Mouse (Mus musculus) heart, adult 18-20 months (tissue): ENCODE results near the gene Mau2. TPM values are rescaled to one million over a fixed set of nuclear protein-coding genes. Genes with fewer than 3 reads are reported as not detected.
"Not testable (repeated sequence)": the region's sequence is repeated elsewhere in the genome, so short reads cannot be mapped to it uniquely, and the experiment has no call there.

Experiments used
- DNase-seq, 2 experiments: peaks; one replicate each; pipeline ENCODE4 v3.0.0; 2021 to 2022; ENCODE audit warnings: mixed read lengths in 1 of 2
- total RNA-seq, 2 experiments: library from RNA; stranded (reverse); gene quantifications; 2 replicates each; pipeline ENCODE4 v1.2.3; 2021

Mau2 gene
- total RNA-seq, 2 experiments from 2014 or later, result 30.7 to 32.2 TPM

DNA sequence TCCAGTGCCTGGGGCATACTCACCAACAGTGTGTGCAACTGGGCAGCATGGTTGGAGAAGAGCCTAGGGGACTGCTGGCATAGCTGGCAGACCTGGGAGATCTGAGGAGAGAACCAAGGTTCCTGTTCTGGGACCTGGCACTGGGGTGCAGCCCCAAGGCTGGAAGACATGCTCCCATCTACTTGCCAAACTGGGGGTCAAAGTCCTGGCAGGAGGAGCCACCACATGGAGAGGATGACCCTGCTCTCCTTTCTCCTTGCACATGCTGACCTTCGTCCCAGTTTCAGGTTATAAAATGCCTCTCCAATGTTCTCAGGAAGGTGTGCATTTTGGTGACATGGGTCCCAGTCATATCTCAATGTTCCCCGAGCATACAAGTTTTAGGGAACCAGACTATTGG is 16.4 kb downstream of the Mau2 start:
- no peak for DNase-seq

DNA sequence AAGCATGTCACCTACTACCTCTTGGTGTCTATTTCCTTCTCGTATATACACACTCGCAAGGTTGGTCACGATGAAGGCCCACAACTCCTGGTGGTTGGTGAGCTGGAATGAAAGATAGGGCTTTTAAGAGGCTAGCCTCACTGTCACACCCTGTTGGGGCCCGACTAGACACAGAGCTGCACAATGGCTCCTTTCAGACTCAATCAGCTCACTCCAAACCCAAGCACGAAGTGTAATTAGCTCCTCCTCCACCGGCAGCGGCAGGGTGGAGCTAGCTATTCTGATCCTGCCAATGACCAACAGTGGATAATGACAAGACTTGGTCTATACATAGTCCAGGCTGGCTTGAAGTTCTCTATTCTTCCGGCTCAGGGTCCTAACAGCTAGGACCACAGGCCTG is 18.9 kb downstream of the Mau2 start:
- DNase-seq, result no peak

DNA sequence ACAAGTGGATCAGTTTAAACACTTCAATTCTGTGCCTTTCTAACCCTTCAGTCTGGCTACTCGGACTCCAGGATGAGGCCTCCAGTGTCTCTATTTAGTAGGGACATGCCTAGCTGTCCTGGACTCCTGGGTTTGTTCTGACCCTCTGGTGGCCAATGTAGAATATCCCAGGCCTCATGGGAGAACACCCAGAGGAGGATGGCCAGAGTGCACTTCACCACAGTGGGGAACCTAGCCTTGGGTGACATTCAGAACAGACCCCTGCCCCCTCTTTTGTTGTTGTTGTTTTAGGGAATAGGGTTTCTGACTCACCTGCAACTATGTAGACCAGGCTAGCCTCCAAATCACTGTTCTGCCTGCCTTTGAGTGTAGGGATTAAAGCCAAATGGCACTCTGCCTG is 27.5 kb downstream of the Mau2 start:
- DNase-seq, result no peak

DNA sequence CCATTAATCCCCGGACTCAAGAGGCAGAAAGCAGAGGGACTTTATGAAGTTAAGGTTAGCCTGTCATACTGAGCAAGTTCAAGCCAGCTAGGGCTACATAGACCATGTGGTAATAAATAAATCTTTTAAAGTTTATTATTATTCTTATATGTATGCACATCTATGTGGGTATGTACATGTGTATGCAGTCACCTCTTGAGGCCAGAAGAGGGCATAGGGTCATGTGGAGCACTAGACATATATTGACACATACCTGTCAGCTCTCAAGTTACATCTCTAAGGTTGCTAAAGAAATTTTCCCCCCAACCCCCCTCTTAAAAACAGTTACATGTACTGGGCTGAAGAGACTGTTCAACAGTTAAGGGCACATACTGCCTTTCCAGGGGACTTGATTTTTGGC is 29.8 kb downstream of the Mau2 start:
- DNase-seq, result no peak

DNA sequence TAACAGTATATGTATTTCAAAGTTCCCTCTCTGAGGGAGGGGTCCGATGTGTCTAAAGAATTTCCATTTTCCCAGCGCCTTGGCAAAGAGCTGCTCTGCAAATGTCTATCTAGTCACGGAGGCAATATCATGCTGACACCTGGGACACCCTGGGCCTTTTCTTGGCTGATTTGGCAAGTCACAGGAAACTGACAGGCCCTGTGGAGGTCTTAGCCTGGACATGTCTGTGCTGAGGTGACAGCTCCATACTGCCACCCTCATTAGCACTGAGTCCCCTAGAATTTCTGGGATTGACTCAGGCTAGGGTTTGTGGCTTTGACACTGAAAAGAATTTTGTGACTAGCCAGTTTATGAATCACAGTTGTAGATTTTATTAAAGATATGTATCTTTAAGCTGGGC is 30.2 kb downstream of the Mau2 start:
- no peak for DNase-seq

DNA sequence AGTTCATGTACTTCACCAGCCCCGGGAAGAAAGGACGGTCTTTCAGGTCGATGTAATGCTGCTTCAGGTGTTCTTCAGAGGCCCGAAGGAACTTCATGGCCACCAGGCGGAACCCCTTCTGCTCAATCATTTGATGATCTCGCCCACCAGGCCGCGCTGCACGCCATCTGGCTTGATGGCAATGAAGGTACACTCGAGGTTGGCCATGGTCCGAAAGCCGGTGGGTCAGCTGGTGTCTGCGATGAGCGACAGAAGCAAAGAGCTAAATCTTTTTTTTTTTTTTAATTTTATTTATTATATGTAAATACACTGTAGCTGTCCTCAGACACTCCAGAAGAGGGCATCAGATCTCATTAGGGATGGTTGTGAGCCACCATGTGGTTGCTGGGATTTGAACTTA is 31.7 kb downstream of the Mau2 start:
- DNase-seq, result not testable (repeated sequence)

DNA sequence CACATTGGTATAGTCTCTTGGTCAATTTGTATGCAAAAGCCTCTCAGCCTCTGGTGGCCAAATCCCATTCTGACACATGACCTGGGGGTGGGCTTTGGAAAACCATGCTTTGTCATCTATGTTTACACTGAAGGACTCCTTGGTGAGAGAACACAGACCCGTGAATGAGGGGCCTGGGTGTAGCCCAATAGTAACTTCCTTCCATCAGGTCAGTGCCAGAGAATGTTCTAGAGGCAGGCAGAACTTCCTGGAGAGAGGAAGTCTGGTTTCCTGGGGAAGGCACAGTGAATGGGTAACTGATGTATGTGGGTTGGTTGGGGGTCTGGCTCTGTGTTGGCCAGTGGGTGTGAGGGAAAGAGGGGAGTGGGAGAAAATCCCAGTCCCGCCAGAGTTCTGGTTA is 37.4 kb downstream of the Mau2 start:
- peak; percentile 47 to 79 for DNase-seq

DNA sequence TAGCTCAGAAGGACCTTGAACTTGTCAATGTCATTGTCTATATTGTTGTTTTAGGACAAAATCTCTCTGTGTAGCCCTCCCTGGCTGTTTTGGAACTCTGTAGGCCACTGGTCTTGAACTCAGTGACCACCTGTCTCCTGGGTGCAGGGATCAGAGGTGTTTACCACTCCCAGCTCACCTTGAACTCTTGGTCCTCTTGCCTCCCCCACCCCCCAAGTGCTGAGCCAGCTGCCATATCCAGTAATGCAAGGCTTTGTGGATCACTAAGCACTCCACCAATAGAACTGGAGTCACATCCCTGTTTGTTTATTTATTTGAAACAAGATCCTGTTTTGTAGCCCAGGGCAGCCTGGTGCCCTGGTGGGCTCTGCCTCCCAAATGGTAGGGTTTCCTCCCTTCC is 38.2 kb downstream of the Mau2 start:
- no peak for DNase-seq

DNA sequence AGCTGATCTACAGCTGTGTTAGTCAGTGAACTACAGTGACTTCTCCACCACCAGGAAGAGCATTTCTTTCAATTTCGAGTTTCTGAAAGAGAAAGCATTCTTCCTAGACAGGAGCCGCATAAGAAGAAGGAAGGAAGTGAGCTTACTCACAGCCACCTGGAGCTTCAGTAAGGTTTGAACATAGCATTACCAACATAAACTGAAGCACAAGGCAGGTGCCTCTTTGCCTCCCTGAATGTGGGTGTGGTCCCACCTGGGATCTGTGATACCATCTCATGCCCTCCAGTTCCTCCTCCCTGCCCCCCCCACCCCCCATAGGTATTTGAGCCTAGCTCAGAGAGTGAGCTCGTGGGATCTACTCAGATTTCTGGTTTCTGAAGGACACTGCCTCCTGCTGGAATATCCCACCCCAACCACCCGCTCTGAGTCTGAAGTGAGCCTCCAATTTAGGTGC is 39.3 kb downstream of the Mau2 start:
- DNase-seq, result peak in 1 of 2 experiments; percentile 20

DNA sequence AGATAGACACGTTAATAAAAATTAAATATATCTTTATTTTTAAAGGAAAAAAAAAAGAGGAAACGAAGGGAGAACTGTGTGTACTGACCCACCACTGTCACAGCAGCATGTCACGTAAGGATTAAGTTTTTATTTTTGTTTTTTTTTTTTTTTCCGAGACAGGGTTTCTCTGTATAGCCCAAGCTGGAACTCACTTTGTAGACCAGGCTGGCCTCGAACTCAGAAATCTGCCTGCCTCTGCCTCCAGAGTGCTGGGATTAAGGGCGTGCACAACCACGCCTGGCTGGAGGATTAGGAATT is 40.7 kb downstream of the Mau2 start:
- DNase-seq, result not testable (repeated sequence)

DNA sequence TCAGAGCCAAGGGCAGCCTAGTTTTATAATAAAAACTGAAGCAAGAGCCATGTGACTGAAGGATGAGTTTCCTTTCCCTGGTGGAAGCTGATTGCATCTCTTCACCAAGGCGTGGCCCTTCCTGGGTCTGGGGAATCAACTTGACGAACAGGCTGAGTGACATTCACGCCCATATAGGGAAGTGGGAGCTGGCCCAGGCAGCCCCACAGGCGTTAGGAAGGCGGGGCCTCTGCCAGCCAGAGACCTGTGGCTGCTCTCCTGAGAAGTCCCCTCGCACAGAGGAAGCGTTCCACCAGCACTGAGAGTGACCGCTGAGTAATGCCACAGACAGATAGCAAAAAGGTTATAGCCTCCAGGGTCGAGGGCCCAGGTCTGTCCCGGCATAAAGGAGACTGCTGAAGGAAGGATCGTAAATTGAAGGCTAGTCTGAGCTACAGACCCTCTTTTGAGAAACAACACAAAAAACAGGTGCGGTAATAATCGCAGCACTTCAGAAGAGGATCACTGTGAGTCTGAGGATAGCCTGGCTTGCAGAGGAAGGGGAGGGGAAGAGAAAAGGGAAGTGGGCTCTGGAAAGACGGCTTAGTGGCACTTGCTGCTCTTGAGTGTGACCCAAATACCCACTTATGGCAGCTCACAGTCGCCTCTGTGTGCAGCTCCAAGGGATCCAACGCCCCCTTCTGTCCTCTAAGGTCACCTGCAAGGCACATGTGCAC is 41.2 kb downstream of the Mau2 start:
- DNase-seq, result peak; percentile 70 to 85

DNA sequence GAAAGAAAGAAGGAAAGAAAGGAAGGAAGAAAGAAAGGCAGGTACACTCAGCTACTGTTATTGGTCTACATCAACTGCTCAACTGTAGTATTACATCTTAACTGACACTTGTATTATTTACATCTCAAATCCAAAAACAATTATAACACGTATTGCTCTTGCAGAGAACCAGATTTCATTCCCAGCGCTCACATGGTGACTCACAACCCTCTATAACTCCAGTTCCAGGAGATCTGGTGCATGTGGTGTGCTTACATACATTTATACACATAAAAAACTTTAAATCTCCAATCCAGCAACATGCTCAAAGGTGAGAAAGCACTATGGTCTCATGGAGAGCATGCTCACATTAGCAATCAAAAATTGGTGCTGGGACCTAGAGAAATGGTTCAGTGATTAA is 42.3 kb downstream of the Mau2 start:
- DNase-seq, result no peak

DNA sequence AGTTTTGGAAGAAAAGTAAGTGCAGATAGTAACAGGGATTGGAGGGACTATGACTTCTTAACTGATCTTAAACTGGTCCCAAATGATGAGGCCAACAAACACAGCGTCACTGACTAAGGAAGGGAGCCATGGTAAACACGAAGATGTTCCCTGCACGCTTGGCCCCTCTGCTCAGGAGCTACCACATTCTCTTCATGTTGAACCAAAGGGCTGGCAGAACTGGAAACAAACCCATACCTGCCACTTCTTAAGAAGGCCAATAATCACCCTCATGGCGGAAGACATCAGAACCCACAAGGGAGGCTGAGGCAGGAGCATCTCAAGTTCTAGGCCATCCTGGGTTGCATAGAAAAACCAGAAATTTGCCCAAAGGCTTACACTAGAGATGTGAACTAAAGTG is 43.3 kb downstream of the Mau2 start:
- DNase-seq, result no peak

DNA sequence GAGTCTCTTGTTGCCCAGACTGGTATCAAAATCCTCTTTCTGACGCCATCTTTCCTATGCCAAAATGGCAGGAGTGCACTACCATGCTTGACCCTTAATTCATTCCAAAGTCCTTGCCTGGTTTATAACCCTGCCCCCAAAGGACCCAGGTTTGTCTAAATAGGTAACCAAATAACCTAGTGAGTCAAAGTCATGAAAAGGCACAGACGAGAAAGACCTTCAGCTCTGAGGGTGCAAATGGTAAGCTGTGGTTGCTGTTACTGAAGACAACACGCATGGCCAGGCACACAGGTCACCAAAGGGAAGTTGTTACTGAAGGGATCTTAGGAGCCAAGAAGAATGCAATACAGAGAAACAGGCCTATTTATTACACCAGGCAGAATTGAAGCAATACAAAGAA is 43.8 kb downstream of the Mau2 start:
- no peak for DNase-seq

DNA sequence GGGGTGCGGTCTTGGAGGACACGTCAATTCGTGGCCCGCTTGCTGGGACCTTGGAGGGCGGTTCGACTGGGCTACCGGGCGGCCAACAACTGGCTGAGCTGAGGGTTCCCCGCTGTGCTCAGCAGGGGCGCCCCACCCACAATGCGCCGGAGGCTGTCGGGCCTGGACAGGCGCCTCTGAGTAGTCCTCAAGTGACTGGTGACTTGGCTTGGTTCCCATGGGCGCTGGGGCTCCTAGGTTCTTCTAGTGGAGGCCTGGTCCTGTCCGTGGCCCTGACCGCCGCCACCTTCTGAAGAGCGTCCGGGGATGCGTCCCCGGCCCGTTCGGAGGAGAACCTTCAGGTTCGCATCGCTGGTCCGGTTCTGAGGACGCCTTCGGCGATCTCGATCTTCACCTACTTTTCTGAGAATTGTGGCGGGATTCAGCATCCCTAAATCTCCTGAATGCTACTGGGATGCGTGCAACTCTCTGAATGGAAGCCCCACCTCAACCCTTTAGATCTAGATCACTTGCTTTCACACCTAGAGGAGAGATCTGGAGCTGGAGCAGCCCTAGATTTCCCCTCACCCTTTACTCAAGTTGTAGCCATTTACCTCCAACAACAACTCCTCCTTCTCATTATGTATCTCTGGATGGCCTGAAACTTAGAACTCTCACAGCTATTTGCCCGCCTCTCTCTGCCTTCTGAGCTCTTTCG is 45.8 kb downstream of the Mau2 start:
- DNase-seq, result no peak

DNA sequence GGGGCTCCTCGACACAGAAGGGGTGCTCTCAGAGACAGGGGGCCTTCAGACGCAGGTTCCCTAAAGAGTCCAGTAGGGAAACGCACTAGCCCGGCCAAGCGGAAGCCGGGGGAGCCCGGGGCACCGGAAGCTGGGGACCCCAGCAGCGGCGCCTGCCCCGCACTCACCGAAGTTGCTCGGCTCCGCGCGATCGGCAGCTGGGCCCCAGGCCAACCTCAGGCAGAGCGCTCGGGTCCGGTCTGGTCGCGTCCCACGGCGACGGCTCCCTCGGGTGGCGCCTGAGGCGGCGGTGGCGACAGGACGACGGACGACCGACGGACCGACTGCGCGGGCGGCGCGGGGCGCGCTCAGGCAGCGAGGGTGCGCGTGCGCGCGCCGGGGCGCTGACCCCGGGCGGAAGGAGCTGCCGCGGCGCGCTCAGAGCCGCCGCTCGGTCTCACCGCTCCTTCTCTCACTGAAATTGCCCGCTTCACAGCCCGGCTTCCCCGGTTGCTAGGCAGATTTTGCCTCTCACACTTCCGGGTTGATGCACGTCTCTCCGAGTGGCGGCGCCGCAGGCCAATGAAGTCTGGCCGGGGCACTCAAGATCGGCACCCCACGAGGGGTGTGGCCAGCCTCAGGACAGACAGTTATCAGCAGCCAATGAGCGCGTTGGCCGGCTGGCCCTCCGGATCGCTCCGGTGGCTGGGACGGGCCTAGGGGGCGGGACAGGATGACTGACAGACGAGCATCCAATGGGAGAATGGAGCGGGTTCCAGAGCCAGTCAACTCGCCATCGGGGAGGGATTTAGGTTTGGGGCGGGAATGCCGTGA is 46.6 kb downstream of the Mau2 start, which contains the start of gene Gatad2a:
Gene Gatad2a, minus strand, starts transcription at position 609 of the 813 bp plus-strand sequence.
- DNase-seq, result peak; percentile 100

DNA sequence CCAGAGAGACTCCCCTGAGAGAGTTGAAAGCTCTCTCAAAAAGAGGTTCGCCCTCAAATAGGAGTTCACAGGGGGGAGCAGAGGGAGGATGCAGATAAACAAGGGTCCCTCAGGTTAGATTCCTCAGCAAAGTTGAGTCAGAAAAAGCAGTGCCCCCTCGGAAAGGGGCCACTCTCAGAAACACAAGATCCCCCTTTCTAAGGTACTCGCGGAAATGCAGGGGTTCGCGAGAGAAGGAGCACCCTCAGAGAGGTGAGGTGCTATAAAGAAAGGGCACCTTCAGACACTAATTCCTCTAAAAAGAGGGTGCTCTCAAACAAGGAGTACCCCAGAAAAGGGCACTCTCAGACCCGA is 47.1 kb downstream of the Mau2 start:
- no peak for DNase-seq

DNA sequence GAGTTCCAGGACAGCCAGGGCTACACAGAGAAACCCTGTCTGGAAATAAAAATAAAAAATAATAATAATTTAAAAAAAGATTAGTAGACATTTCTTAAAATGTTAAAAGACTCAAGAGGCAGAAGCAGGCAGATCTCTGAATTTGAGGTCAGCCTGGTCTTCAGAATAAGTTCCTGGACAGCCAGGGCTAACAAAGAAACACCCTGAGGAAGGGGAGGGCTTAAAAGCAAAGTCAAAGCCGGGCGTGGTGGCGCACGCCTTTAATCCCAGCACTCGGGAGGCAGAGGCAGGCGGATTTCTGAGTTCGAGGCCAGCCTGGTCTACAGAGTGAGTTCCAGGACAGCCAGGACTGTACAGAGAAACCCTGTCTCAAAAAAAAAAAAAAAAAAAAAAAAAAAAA is 53.6 kb downstream of the Mau2 start:
- DNase-seq, result not testable (repeated sequence)

DNA sequence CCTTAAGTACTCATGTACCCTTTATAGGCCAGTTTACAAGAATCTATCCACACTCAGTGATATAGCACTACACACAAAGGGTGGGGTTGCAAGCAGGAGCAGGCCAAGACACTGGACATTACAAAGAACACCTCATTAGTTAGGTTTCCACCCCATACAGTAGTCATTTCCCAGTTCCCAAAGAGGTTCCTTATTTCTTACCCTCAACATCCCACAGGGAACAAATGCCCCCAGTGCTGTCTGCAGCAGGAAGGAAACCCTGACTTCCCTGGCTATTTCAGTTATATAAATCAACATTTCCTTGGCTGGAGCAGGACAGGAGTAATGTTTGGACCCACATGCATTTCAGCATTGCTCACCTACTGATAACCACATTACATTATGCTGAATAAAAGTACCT is 54.8 kb downstream of the Mau2 start:
- no peak for DNase-seq

DNA sequence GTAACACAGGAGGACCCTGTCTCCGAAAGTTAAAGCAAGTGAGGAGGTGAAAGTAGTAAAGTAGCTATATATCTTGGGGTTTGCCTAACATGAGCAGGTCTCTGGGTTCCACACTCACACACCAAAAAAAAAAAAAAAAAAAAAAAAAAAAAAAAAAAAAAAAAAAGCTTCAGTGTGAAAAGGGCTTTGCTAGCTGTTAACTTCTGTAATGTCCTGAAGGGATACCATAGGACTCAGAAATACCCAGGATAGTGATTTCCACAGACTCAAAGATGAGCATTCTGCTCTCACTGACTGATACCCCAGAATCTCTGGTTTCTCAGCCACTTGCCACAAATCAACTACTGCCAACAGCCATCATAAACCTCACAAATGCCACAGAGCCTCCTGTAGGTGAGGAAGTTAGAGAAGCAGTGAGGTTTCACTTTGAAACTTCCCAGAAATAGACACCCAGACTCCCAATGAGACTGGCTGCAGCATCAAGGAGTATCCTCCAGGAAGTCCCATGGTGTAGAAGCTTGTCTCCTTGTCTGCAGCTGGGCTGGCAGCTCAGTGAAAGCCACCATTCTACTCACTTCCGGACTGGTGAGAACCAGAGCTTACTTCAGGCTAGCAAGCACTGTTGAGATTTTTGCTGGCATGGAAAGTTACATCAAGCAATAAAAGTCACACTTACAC is 57.5 kb downstream of the Mau2 start:
- DNase-seq, result no peak

DNA sequence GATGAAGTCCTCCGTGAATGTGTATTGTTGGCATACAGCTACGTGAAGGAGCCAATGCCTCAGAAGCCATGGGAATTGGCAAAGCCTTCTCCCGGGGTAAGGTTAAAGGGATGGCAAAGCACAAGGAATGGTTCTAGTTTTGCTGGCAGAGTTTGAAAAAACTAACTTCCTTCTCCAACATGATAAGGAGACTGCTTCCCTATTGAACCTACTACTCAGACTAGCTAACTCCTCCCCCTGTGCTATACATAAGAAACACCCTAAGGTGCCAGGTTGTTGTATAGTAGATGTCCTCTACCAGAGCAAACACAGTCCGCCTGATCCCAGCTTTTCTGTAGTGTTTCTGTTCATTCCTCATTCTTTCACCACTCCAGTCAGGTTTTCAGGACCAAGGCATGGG is 64.1 kb downstream of the Mau2 start:
- no peak for DNase-seq

DNA sequence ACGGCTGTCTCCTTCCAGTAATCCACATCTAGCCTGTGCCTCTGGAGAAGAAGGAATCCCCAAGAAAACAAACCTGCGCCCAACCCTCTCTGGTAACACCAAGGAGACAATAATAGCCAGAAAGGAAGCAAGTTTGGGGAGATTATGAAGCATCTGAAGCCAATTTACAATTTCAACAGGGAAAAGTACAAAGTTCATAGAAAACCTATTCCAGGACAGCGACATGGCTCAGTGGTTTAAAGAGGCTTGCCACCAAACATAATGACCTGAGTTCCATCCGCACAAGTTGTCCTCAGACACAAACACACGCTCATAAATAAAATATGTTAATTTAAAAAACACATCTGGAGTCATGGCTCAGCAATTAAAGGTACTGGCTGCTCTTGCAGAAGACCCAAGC is 67.7 kb downstream of the Mau2 start:
- DNase-seq, result no peak

DNA sequence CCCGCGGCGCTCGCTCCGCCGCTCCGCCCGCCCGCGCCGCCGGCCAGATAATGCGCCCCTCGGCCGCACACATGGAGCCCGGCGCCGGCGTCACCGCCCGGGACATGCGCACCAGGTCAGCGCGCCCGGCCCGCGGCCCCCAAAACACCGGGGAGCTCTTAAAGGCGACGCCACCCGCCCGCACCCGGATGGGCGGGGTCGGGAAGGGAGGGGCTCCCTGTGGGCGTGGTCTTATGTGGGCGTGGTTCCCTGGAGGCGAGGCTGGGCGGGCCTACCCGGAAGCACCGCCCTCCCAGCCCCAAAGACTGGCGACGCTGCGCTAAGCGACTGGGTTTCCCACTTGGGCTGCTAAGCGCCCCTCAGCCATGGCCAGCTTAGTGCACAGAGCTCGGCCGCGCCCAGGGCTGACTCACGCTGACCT is 68.3 kb downstream of the Mau2 start:
- peak; percentile 97 to 99 for DNase-seq
